Mouse (Mus musculus) urinary bladder, postnatal 10 days (tissue): ENCODE results near the gene Aqp5.

Experiments
- DNase-seq: peaks from one replicate; pipeline ENCODE4 v3.0.0; 2022; ENCODE audit warnings: low spot score

Aqp5 gene

GRCm38 (mm10) chr15:99590429-99591084 lies at the start of gene Aqp5:
Aqp5 (plus strand) TSS chr15:99590782.
- no peak for DNase-seq

GRCm38 (mm10) chr15:99544047-99544446 lies 46.5 kb upstream of the Aqp5 start:
- no peak for DNase-seq

- no peak for DNase-seq
Measured at GRCm38 (mm10) chr15:99546596-99546995, 44.0 kb upstream of the Aqp5 start.

GRCm38 (mm10) chr15:99547732-99548131 lies 42.9 kb upstream of the Aqp5 start:
- DNase-seq, result no peak

GRCm38 (mm10) chr15:99549901-99550300 lies 40.7 kb upstream of the Aqp5 start:
- DNase-seq, result no peak

- DNase-seq, result no peak
Measured at GRCm38 (mm10) chr15:99553767-99554166, 36.8 kb upstream of the Aqp5 start.

- no peak for DNase-seq
Measured at GRCm38 (mm10) chr15:99558947-99559346, 31.6 kb upstream of the Aqp5 start.

- DNase-seq, result no peak
Measured at GRCm38 (mm10) chr15:99560246-99560645, 30.3 kb upstream of the Aqp5 start.

GRCm38 (mm10) chr15:99567371-99567770 lies 23.2 kb upstream of the Aqp5 start:
- DNase-seq, result no peak

GRCm38 (mm10) chr15:99568682-99569081 lies 21.9 kb upstream of the Aqp5 start:
- no peak for DNase-seq

GRCm38 (mm10) chr15:99569123-99569522 lies 21.5 kb upstream of the Aqp5 start:
- DNase-seq, result no peak

- no peak for DNase-seq
Measured at GRCm38 (mm10) chr15:99578802-99579485, 11.6 kb upstream of the Aqp5 start, which contains the start of gene Aqp2. Aqp2 (plus strand) TSS chr15:99579055.

GRCm38 (mm10) chr15:99583463-99584344 lies 6.9 kb upstream of the Aqp5 start:
- DNase-seq, result no peak

GRCm38 (mm10) chr15:99584407-99585202 lies 6.0 kb upstream of the Aqp5 start:
- DNase-seq, result no peak

- DNase-seq, result no peak
Measured at GRCm38 (mm10) chr15:99585741-99586140, 4.8 kb upstream of the Aqp5 start.

GRCm38 (mm10) chr15:99586525-99586924 lies 4.1 kb upstream of the Aqp5 start:
- no peak for DNase-seq

- DNase-seq, result no peak
Measured at GRCm38 (mm10) chr15:99589237-99589636, 1.3 kb upstream of the Aqp5 start.

- no peak for DNase-seq
Measured at GRCm38 (mm10) chr15:99589704-99590103, 878 bp upstream of the Aqp5 start.

GRCm38 (mm10) chr15:99592177-99592576 lies 1.6 kb downstream of the Aqp5 start:
- no peak for DNase-seq

GRCm38 (mm10) chr15:99592877-99593276 lies 2.3 kb downstream of the Aqp5 start:
- DNase-seq, result no peak

GRCm38 (mm10) chr15:99594951-99595350 lies 4.4 kb downstream of the Aqp5 start:
- no peak for DNase-seq
